Mouse (Mus musculus): ENCODE measurements at regions not wholly inside any gene's neighbourhood (a gene's known extent, or its start where the extent isn't known, plus 50 kb on each side); places are given as distances from the start of the nearest gene placed in this dataset.

- TF ChIP-seq CTCF (IDR thresholded peaks at IDR 0.05; ENCODE audit: low read depth, low read length), result no peak
- no peak for TF ChIP-seq POLR2A (IDR thresholded peaks at IDR 0.05; ENCODE audit: borderline replicate concordance, low read depth, low read length)
These were observed 437.0 kb upstream of the Id2 start for GRCm38 (mm10) chr12:25533709-25534619.

Measured in bone marrow macrophage, adult 2 months (primary cell).